Mouse (Mus musculus) adipocyte (in vitro differentiated cells): ENCODE data around the gene Pxk.
A peak's percentile ranks its signal among the peaks of the same experiment; 100 is the strongest.
"Not testable (repeated sequence)": the region's sequence is repeated elsewhere in the genome, so short reads cannot be mapped to it uniquely, and the experiment has no call there.

ENCODE experiments used
- DNase-seq: peaks from one replicate; pipeline ENCODE4 v3.0.0-alpha.2; 2016; ENCODE audit warnings: low spot score

The Pxk gene

GRCm38 (mm10) chr14:8146611-8147223, 48.7 kb downstream of the Pxk start:
- DNase-seq = no peak

DNA sequence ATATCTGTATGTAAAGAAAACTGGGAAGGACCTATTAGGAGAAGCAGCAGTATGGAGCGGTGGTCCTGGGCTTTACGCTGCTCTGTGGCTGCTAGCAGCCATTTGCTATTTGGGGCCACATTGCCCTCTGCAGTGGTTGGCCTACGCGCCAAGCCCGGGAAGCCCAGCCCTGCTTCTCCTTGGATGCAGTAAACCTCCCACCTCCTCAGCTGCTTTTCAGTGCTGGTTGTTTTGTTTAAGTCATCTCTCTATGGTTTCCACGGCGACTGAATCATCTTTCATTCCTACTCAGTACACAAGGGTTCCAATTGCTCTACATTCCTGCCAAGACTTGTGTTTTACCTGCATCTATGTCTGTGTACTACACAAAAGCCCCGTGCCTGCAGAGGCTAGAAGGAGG, 50.8 kb downstream of the Pxk start:
- DNase-seq = no peak

GRCm38 (mm10) chr14:8151757-8152156, 53.7 kb downstream of the Pxk start:
- no peak for DNase-seq

DNA sequence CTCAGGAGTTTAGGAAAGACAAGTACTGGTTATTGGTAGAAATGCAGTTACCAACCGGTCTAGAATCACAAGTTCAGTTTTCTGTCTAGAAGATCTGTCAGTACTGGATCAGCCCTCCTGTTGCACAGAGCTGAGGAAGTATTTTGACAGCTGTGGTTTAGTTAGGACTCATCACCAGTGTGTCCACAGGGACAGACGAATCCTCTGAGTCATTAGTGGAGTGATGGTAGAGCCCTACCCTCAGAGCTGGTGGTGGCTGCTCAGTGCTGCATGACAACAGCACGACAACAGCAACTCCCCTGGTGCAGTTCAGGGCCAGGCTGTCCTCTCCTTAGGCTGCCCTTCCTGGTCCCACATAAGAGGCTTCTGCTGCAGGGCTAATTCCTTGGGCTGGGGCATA, 56.1 kb downstream of the Pxk start:
- DNase-seq = no peak

- no peak for DNase-seq
These were observed 58.9 kb downstream of the Pxk start for GRCm38 (mm10) chr14:8156947-8157346.

DNA sequence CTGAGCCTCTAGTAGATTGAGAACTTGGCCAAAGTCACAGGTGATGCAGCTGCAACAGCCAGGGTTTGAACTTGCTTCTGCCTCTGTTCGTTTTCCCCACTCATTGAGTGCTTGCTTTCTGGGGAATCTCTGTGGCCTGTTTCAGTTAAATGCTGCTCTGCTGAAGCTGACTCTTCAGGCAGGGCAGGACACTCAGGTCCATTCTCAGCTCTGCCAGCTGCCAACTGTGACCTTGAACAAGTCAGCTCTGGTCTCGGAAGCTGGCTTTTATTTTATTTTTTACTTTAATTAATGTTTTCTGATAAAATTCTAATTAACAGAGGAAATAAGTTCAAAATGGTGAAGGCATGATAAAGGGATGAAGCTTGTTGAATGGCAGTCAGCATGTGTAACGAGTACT, 60.7 kb downstream of the Pxk start:
- DNase-seq = no peak

- DNase-seq = no peak
These were observed 61.1 kb downstream of the Pxk start for GRCm38 (mm10) chr14:8159141-8159540.

DNA sequence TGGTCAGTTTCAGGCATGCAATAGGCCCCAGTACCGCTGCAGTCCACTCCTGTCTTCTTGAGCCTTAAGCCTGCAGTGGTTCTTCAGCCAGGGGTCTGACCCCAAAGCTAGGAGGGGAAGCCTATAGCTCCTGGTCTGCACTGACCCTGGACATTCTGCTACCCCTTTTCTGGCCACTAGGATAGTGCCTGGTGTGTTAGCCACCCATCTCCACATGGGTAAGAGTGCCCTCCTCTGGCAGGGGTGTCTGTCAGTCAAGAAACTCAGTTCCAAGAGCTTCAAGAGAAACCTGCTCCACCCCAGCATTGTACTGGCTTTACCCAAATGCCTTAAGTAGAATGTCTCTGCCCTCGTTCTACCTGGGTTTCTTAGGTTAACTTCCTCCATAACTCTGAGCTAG, 63.8 kb downstream of the Pxk start:
- DNase-seq = no peak

DNA sequence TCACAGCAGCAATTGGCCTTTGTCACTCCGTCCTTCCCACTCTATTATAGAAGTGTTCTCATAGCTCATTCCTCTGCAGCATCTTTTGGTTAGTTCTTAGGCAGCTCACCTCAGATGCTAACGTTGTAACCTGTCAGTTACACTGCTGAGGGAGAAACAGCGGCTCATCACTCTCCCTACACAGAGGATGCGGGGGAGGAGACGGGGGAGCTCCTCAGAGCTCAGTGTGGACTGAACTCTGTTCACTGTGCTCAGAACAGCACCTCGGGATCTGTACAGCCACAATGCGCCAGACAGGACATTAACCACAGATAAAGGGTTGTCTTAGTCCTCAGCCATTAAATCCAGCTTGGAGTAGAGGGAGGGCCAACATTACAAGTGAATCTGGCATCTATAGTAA, 66.5 kb downstream of the Pxk start:
- no peak for DNase-seq

- peak; percentile 97 for DNase-seq
These were observed 74.7 kb downstream of the Pxk start, which contains the start of gene Pdhb for GRCm38 (mm10) chr14:8172507-8173410. Pdhb (minus strand) TSS chr14:8173025.

GRCm38 (mm10) chr14:8173542-8174250, 75.7 kb downstream of the Pxk start:
- not testable (repeated sequence) for DNase-seq

GRCm38 (mm10) chr14:8174634-8175033, 76.6 kb downstream of the Pxk start:
- peak; percentile 58 for DNase-seq

GRCm38 (mm10) chr14:8176251-8176650, 78.2 kb downstream of the Pxk start:
- DNase-seq = no peak

DNA sequence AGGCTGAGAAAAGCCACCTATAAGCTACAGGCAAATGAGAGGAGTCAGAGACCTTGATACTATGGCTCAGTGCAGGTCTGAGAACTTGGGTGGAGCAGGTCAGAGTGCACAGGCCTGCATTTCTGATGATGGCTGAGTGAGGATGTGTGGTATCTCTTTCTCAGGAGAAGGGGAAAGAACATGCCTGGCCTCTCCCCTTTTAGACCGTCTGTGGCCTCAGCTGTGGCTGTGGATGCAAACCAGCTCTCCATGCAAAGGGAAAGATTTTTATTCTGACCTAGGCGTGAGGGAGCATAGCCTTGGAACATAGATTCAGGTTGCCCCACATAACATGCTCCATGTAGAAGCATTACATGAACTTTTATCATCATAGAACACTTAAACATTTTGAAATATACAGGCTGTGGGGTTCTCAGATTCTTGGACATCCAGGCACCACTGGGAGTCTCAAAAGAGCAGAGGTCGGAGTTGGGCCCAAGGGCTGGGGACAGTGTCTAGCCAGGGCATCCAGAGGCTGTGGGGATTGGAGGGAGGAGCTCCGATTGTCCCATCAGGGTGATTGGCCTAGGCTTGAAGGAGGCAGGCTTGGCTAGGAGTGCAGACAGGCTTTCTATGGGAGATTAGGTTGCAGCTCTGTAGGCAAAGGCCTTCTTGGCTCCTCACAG, 82.5 kb downstream of the Pxk start:
- DNase-seq = no peak

GRCm38 (mm10) chr14:8183330-8183729, 85.3 kb downstream of the Pxk start:
- no peak for DNase-seq

DNA sequence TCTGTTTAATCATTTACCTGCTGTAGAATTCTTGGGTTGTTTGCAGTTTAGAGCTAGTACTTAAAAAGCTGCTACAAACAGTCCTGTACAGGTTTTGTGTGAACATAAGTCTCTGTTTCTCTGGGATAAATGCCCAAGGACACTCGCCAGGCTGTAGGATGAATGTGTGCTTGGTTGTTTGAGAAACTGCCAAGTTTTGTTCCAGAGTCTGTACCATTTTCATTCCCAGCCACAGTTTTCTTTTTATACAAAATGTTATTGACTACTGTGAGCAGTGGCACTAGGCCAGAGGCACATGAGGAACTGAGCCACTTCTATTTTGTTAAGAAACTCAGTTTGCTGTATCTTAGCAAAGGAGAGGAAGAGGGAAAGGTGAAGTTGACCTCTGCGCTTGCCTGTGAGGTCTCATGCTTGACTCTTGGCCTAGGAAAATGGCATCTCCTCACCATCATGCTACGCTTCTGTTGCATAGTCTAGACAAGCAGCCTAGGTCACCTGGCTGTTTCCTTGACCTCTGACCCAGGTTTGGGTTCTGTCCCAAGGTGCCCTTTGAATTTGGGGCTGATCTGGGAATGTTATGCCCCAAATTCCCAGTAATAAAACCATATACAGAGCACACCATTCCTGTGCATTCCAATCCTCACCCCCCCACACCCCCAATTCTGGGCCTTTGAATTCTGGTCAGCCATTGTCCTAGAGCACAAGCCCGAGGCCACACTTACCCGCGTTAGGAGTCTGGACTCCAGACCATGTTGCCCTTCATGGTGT, 88.5 kb downstream of the Pxk start:
- DNase-seq = peak; percentile 26

- DNase-seq = no peak
These were observed 92.5 kb downstream of the Pxk start for GRCm38 (mm10) chr14:8190556-8190955.

- no peak for DNase-seq
These were observed 93.4 kb downstream of the Pxk start for GRCm38 (mm10) chr14:8191331-8191965.

DNA sequence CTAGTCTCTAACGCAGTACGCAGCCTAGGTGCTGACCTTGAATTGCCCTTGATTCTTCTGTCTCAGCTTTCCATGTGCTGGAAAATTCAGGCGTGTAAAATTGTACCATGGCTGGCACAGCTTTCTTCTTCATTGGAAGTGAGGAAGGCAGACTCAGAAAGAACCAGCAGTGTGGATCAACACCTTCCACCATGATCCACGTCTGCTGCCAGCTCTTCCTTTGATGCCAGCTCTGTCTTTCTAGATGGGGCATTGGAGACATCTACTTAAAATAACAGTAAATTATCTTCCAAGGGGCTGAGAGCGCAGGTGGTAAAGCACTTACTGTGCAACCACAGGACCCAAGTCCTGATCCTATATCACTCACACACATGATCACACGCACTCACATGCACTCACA, 94.7 kb downstream of the Pxk start:
- no peak for DNase-seq

DNA sequence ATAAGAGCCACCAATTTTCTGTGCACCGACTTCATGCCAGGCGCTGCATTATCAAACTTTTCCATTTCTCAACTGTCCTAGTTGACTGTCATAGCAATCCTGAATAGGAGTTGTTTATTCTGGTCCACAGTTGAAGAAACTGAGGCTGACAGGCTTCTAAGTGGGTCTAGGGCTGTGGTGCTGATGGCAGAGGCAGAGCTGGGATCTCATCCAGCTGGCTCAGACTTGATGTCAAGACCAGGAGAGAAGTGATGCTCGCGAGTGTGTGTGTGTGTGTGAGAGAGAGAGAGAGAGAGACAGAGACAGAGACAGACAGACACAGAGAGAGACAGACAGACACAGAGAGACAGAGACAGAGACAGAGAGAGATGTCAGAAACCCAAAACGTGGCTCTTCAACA, 102.8 kb downstream of the Pxk start:
- DNase-seq = no peak

DNA sequence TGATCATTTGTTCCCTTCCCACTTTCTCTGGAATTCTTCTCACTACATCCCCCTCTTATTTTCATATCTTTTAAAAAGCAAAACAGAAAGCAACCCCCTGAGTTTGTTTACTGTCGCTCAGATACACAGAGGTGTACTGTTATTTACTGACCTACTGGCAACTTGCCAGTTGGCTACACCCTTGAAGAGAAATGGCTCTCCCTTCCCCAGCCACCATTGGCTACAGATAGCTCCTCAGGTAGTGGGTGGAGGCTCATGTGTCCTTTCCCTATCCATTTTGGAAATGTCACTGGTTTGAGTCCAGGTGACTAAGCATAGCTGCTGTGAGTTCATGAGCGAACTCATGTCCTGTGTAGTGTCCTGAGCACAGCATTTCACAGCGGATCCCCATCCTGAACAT, 103.7 kb downstream of the Pxk start:
- no peak for DNase-seq
